Mouse (Mus musculus) MEL (cell line): ENCODE results near the gene Hmces.

ENCODE experiments used
- CTCF ChIP-seq, 3 experiments: IDR thresholded peaks in 2 of 3; conservative IDR thresholded peaks in 1 of 3; 2 replicates each; pipeline ENCODE4 v1.5.1; 2011 to 2012; ENCODE audit warnings: low read length in 3 of 3, low read depth in 2 of 3, mild to moderate bottlenecking in 2 of 3, improper control_type of control experiment in 1 of 3, inconsistent platforms in 1 of 3, mixed read lengths in 1 of 3, moderate library complexity in 1 of 3; ENCODE audit not compliant: control insufficient read depth in 1 of 3, insufficient read depth in 1 of 3, poor library complexity in 1 of 3, severe bottlenecking in 1 of 3
- ETS1 ChIP-seq: IDR thresholded peaks from 2 replicates; pipeline ENCODE4 v1.6.1; 2012; ENCODE audit warnings: low read depth, mild to moderate bottlenecking, inconsistent platforms, low read length, improper control_type of control experiment, moderate library complexity
- MAX ChIP-seq: IDR thresholded peaks from 2 replicates; pipeline ENCODE4 v1.6.1; 2011; ENCODE audit warnings: low read length, improper control_type of control experiment
- POLR2AphosphoS5 ChIP-seq: IDR thresholded peaks from 2 replicates; pipeline ENCODE4 v1.6.1; 2012; ENCODE audit warnings: low read depth, borderline replicate concordance, mild to moderate bottlenecking, inconsistent platforms, low read length, moderate library complexity, mixed read lengths
- RAD21 ChIP-seq: IDR thresholded peaks from 2 replicates; pipeline ENCODE4 v1.6.1; 2011; ENCODE audit warnings: mild to moderate bottlenecking, low read depth, low read length, improper control_type of control experiment

- TF ChIP-seq CTCF (IDR thresholded peaks at IDR 0.05 in 2 of 3, conservative IDR thresholded peaks at IDR 0.05 in 1 of 3; ENCODE audit: control insufficient read depth in 1 of 3, insufficient read depth in 1 of 3, low read depth in 2 of 3, low read length in 3 of 3, poor library complexity in 1 of 3, severe bottlenecking in 1 of 3) (no peak), MAX (peak; percentile 33; the same call in 1 of the 2 replicates), POLR2AphosphoS5 (no peak), ETS1 (no peak), RAD21 (no peak)
These were observed 34.7 kb upstream of the Hmces start for GRCm38 (mm10) chr6:87879010-87879409.
